Mouse (Mus musculus): ENCODE results near the gene Hhip. TPM values are rescaled to one million over a fixed set of nuclear protein-coding genes. Genes with fewer than 3 reads are reported as not detected.

Hhip gene
- polyA plus RNA-seq, 1 experiment from 2014 or later = 3.6 TPM

DNA sequence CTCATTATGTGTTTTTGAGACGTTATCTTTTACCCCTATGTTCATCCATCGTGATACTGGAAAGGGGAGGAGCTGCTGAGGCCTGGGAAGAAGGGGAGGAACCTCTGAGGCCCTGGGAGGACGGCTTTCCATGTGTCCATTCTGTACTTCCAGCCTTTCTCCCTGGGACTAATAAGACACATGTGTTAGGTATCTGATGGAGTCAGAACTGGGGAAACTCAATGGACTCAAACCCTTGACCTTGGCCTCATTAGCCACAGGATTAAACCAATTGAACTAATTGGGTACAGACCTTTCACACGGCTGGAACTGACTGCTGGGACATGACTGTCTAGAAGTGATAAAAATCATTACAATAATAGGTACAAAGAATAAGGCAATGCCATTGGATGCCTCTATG lies 9.6 kb downstream of the Hhip start:
- Histone ChIP-seq H3K4me3 (replicated peaks) (no peak overlapping the region), H3K27ac (no peak overlapping the region), H3K27me3 (peaks cover 3% of the 10 kb centered on the region; the same call in 1 of the 2 replicates), H3K4me1 (replicated peaks) (peaks cover 4% of the 10 kb centered on the region; the same call in 1 of the 2 replicates), H3K9me3 (no peaks in the 10 kb centered on the region), H3K36me3 (no peaks in the 10 kb centered on the region; the same call in 1 of the 2 replicates), H3K4me2 (no peak overlapping the region), H3K9ac (replicated peaks) (no peak overlapping the region)
- ATAC-seq (ENCODE audit: insufficient number of reproducible peaks, insufficient read depth, low FRiP score, low TSS enrichment, low read depth) = no peak
- 26% methylated on average over 4 of the region's 4 CpGs for WGBS

DNA sequence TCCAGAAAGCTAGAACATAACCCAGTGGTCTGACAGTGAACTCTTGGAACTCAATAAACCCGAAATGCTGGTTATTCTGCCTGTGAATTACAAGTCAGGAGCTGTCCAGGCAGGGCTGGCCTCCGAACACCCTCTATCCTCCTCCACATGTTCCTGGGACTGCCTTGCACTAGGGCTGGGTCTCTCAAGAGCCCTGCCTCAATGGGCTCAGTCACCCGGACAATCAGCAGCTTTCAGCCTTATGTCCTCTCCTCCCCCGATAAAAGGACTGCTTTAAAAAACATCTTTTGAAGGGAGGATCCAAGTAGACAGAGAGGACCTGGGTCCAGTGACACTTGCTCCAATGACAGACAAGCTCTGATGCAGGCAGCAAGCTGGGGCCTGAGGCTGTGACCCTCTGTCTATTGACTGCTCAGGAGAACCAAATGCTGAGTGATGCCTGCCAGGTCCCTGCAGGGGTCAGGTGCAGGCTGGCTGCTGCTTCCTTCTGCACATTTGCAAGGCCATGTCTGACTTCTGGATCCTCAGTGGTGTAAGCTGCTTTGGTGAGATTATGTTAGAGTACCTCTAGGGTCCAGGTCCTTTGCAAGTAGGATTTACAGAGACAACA lies 20.1 kb downstream of the Hhip start:
- ATAC-seq (ENCODE audit: insufficient number of reproducible peaks, insufficient read depth, low FRiP score, low TSS enrichment, low read depth) = no peak
- no peak overlapping the region for H3K27ac ChIP-seq
- H3K9me3 ChIP-seq = no peaks in the 10 kb centered on the region
- no peak overlapping the region for H3K4me3 ChIP-seq (replicated peaks)
- H3K9ac ChIP-seq (replicated peaks) = no peak overlapping the region
- 74% methylated on average over 4 of the region's 4 CpGs for WGBS
- no peaks in the 10 kb centered on the region; the same call in 1 of the 2 replicates for H3K27me3 ChIP-seq
- H3K36me3 ChIP-seq = no peaks in the 10 kb centered on the region
- no peak overlapping the region for H3K4me2 ChIP-seq
- peaks cover 11% of the 10 kb centered on the region for H3K4me1 ChIP-seq (replicated peaks)

DNA sequence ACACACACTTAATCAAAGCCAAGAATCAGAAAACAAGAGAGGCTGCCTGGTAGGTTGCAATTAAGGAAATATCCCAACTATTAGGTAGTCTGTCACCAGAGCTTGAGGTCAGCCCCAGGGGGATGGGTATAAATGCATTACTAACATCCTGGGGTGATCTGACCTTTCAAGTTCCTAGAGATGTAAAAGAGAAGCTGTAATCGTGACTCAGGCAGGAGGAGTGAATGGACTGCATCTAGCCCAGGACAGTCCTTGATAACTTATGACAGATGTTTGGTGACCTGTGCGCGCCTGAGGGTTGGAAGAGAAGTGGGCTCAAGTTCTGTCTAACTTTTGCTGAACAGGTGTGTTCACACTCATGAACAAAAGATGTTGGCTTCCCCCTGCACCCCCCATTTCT lies 25.2 kb downstream of the Hhip start:
- Histone ChIP-seq H3K27me3 (no peaks in the 10 kb centered on the region; the same call in 1 of the 2 replicates), H3K36me3 (no peaks in the 10 kb centered on the region), H3K9ac (replicated peaks) (no peak overlapping the region), H3K4me3 (replicated peaks) (no peak overlapping the region), H3K4me2 (peak overlapping the region; percentile 5; the same call in 1 of the 2 replicates), H3K9me3 (no peaks in the 10 kb centered on the region), H3K27ac (no peak overlapping the region), H3K4me1 (replicated peaks) (peaks cover 28% of the 10 kb centered on the region)
- no peak for ATAC-seq (ENCODE audit: insufficient number of reproducible peaks, insufficient read depth, low FRiP score, low TSS enrichment, low read depth)
- 12% methylated on average over 3 of the region's 3 CpGs for WGBS

DNA sequence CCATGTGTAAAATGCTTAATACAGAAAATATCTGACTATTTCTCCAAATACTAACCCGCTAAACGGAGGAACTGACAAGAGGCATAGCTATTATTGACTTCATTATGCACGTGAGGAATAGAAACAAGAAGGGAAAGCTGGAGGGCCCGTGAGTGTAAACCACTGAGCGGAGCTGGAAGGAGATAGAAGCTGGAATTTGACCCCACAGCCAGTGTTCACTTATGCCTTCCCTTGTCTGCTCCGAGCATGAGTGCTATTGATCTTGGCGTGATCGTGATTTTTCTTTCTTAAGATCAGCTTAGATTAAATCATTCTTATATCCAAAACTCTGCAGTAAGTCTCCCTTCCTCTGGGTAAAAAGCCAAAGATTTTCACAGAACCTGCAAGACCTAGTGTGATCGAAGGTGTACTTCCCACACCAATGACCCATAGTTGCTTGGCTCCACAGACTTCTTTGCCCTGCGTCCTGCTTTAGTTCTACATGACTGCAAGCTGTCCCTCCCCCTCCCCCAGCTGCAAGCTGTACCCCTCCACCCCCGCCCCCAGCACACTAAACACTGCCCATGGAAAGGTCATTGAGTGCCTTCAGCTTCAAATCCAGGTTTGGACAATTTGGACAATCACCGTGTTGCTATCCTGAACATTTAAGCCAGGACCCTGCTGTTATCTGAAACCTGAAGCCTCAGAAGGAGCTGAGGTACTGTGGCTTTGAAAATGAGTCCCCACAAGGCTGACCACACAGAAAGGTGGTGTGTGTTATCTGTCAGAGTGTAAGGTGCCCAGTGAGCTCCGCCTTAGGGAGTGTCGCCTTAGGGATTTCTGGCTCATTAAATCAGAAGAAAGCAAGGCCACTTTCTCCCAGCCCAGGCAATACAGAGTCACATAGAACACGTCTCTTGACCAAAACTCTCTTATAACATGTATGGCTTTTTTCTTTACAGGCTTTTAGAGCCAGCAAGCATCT lies 26.2 kb downstream of the Hhip start:
- no peak for ATAC-seq (ENCODE audit: insufficient number of reproducible peaks, insufficient read depth, low FRiP score, low TSS enrichment, low read depth)
- H3K4me2 ChIP-seq = no peak overlapping the region; the same call in 1 of the 2 replicates
- H3K9me3 ChIP-seq = no peaks in the 10 kb centered on the region
- no peak overlapping the region for H3K4me3 ChIP-seq (replicated peaks)
- no peak overlapping the region for H3K9ac ChIP-seq (replicated peaks)
- no peaks in the 10 kb centered on the region; the same call in 1 of the 2 replicates for H3K27me3 ChIP-seq
- peaks cover 28% of the 10 kb centered on the region for H3K4me1 ChIP-seq (replicated peaks)
- H3K36me3 ChIP-seq = no peaks in the 10 kb centered on the region
- H3K27ac ChIP-seq = no peak overlapping the region
- WGBS = 32% methylated on average over 15 of the region's 15 CpGs

DNA sequence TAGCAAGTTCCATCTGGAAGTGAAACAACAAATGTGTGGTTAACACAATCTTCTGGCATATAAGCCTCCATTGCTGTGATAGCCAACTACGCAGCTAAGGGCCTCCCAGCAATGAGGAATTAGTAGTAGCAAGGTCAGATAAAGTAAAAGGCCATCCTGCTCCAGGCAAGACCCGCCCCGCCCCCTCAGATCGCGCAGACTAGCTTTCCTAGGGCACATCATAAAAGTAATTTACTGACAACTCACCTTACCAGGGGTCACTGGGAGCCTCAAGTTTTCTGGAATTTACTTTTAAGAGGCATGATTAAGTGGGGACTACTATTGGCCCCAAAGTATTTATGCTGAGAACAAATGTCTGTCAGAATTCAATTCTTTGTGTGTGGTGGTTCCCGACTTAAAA lies 28.2 kb downstream of the Hhip start:
- no peak for ATAC-seq (ENCODE audit: insufficient number of reproducible peaks, insufficient read depth, low FRiP score, low TSS enrichment, low read depth)
- Histone ChIP-seq H3K36me3 (no peaks in the 10 kb centered on the region), H3K9ac (replicated peaks) (no peak overlapping the region), H3K27me3 (no peaks in the 10 kb centered on the region; the same call in 1 of the 2 replicates), H3K9me3 (no peaks in the 10 kb centered on the region), H3K27ac (no peak overlapping the region), H3K4me3 (replicated peaks) (no peak overlapping the region), H3K4me2 (no peak overlapping the region), H3K4me1 (replicated peaks) (peaks cover 28% of the 10 kb centered on the region)
- WGBS = 14% methylated on average over 6 of the region's 6 CpGs

DNA sequence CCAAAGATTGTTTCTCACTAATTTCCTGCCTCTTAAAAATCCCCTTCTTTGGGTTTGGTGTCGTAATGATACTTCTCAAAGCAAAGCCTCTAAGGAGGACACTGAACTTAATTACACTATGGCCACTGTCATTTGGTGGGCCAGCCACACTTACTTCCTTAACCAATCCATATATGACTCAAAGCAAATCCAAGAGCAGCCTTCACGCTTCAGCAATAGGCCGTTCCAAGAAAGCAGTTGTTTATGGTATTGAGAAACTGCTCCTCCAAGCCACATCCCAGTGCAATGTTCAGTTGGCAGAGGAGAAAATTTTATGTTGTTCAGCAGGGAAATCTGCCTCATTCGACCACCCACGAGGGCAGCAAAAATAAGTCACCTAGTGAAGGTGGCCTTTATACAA lies 37.3 kb downstream of the Hhip start:
- no peak overlapping the region for H3K4me2 ChIP-seq
- no peaks in the 10 kb centered on the region for H3K9me3 ChIP-seq
- no peak overlapping the region for H3K27ac ChIP-seq
- no peak overlapping the region for H3K9ac ChIP-seq (replicated peaks)
- H3K4me1 ChIP-seq (replicated peaks) = no peaks in the 10 kb centered on the region
- H3K36me3 ChIP-seq = no peaks in the 10 kb centered on the region
- H3K27me3 ChIP-seq = no peaks in the 10 kb centered on the region
- ATAC-seq (ENCODE audit: insufficient number of reproducible peaks, insufficient read depth, low FRiP score, low TSS enrichment, low read depth) = no peak
- WGBS = 83% methylated on average over 5 of the region's 5 CpGs
- no peak overlapping the region for H3K4me3 ChIP-seq (replicated peaks)

DNA sequence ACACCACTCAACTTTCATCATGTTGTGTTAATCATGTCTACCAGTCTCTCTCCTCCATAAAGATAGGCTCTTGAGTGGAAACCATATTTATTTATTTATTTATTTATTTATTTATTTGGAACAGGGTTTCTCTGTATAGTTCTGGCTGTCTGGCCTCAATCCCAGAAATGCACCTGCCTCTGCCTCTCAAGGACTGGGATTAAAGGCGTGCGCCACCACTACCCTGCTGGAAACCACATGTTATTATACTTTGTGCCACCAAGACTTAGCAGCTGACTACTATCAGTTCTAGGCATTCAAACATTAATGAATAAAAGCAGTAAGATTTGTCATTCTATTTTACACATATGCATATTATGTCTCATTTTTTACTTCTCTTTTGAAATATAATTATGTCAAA lies 42.0 kb downstream of the Hhip start:
- Histone ChIP-seq H3K4me1 (replicated peaks) (no peaks in the 10 kb centered on the region), H3K27ac (no peak overlapping the region), H3K4me3 (replicated peaks) (no peak overlapping the region), H3K27me3 (no peaks in the 10 kb centered on the region), H3K4me2 (no peak overlapping the region), H3K9me3 (no peaks in the 10 kb centered on the region), H3K36me3 (no peaks in the 10 kb centered on the region), H3K9ac (replicated peaks) (no peak overlapping the region)
- 96% methylated on average over 2 of the region's 2 CpGs for WGBS
- no peak for ATAC-seq (ENCODE audit: insufficient number of reproducible peaks, insufficient read depth, low FRiP score, low TSS enrichment, low read depth)

DNA sequence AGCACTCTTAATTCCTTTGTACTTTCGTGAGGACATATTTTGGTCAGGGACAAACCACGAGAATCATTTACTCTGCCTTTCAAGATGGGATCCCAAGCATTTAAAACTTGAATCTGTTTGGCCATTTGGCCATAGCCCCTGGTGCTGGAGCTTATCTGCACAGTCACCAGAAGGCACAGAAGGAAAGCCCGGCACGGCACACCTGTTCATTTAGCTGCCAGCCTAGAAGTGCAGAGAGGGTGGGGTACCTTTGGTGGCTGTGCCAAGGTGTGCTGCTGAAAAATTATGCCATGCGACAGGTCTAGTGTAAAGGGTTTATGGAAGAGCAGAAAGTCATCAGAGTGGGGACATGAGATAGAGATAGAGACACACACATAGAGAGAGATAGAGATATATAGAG lies 53.4 kb downstream of the Hhip start:
- WGBS = 85% methylated on average over 5 of the region's 5 CpGs

DNA sequence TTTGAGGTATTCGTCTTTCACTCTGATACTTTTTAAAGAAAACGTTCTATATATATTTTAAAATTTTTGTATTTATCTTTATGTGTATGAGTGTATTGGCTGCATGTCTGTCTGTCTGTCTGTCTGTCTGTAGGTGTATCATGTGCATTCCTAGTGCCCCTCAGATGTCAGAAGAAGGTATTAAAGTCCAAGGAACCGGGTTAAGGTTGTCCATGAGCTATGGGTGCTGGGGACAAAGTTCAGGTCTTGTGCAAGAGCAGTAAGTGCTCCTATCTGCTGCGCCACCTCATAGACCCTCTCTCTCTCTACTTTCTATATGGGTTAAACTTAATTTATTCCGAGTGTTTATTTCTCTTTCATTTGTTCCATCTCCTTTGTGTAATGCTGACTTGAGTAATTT lies 55.5 kb downstream of the Hhip start:
- ATAC-seq (ENCODE audit: insufficient number of reproducible peaks, insufficient read depth, low FRiP score, low TSS enrichment, low read depth) = no peak

More for the DNA sequence above, 53.4 kb downstream of the Hhip start:
- ATAC-seq (ENCODE audit: insufficient number of reproducible peaks, insufficient read depth, low FRiP score, low TSS enrichment, low read depth) = no peak
- H3K9me3 ChIP-seq = no peaks in the 10 kb centered on the region
- H3K27ac ChIP-seq = no peak overlapping the region
- H3K9ac ChIP-seq (replicated peaks) = no peak overlapping the region
- H3K27me3 ChIP-seq = peaks cover 3% of the 10 kb centered on the region; the same call in 1 of the 2 replicates
- H3K4me3 ChIP-seq (replicated peaks) = no peak overlapping the region
- no peaks in the 10 kb centered on the region for H3K36me3 ChIP-seq
- H3K4me1 ChIP-seq (replicated peaks) = no peaks in the 10 kb centered on the region
- no peak overlapping the region for H3K4me2 ChIP-seq

DNA sequence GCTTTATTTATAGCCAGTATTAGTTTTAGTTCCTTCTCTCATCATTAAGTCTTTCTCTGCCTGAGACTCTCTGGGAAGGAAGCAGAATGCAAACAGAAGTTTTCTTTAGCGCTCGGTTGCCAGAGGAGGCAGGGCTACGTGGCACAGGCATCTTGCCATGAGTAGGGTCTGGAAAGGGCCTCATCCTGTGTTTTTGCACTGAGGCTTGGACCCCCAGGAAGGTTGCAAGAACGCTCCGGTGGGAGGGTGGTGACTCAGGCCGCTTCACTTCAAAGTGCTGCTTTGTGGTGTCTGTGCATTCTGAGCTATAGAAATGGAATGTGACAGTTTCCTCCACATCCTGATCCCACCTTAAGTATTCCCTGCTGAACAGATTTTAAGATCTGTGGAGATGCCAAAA lies 62.7 kb downstream of the Hhip start:
- Histone ChIP-seq H3K27ac (no peak overlapping the region), H3K4me3 (replicated peaks) (no peak overlapping the region), H3K9ac (replicated peaks) (no peak overlapping the region), H3K4me2 (no peak overlapping the region), H3K27me3 (no peaks in the 10 kb centered on the region; the same call in 1 of the 2 replicates), H3K4me1 (replicated peaks) (peaks cover 9% of the 10 kb centered on the region; the same call in 1 of the 2 replicates), H3K36me3 (no peaks in the 10 kb centered on the region), H3K9me3 (no peaks in the 10 kb centered on the region)
- ATAC-seq (ENCODE audit: insufficient number of reproducible peaks, insufficient read depth, low FRiP score, low TSS enrichment, low read depth) = peak; percentile 31; the same call in 1 of the 2 replicates
- WGBS = 53% methylated on average over 6 of the region's 6 CpGs

More for the DNA sequence above, 55.5 kb downstream of the Hhip start:
- Histone ChIP-seq H3K9me3 (no peaks in the 10 kb centered on the region), H3K27ac (no peak overlapping the region), H3K4me2 (no peak overlapping the region), H3K4me1 (replicated peaks) (no peaks in the 10 kb centered on the region; the same call in 1 of the 2 replicates), H3K36me3 (no peaks in the 10 kb centered on the region), H3K4me3 (replicated peaks) (no peak overlapping the region), H3K27me3 (peaks cover 3% of the 10 kb centered on the region; the same call in 1 of the 2 replicates), H3K9ac (replicated peaks) (no peak overlapping the region)
- 92% methylated on average over 5 of the region's 5 CpGs for WGBS

DNA sequence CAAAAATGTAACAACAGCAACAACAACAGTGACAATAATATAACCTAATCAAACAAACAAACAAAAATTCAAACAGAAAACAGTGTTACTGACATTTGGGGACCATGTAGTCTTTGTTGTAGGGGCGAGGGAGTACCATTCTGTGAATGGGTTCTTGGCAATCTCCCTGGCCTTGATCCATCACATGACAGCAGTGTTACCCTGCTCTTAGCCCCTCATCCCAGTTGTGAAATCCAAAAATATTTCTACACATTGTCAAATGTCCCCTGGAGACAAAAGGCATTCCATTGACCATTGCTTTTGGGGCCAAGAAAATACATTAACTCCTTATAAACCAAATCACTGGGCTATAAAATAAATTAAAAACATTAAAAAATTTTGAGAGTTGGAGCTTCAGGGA lies 64.3 kb downstream of the Hhip start:
- no peak overlapping the region for H3K27ac ChIP-seq
- no peaks in the 10 kb centered on the region; the same call in 1 of the 2 replicates for H3K27me3 ChIP-seq
- H3K4me2 ChIP-seq = no peak overlapping the region
- ATAC-seq (ENCODE audit: insufficient number of reproducible peaks, insufficient read depth, low FRiP score, low TSS enrichment, low read depth) = no peak
- no peaks in the 10 kb centered on the region for H3K36me3 ChIP-seq
- H3K4me3 ChIP-seq (replicated peaks) = no peak overlapping the region
- H3K9me3 ChIP-seq = no peaks in the 10 kb centered on the region
- no peak overlapping the region for H3K9ac ChIP-seq (replicated peaks)
- 93% methylated on average over 1 of the region's 1 CpGs for WGBS
- H3K4me1 ChIP-seq (replicated peaks) = peaks cover 9% of the 10 kb centered on the region; the same call in 1 of the 2 replicates
